Mouse (Mus musculus) stomach, embryonic 15.5 days (tissue): ENCODE measurements around the gene Wdr25. TPM values are rescaled to one million over a fixed set of nuclear protein-coding genes. Genes with fewer than 3 reads are reported as not detected.
A peak's percentile ranks its signal among the peaks of the same experiment; 100 is the strongest.

ENCODE experiments used
- ATAC-seq: fragments of 200-750 bp; cut with Nextera tagmentation; 2 replicates; pipeline ENCODE4 v1.8.0; 2017; ENCODE audit warnings: low read depth, moderate number of reproducible peaks, moderate TSS enrichment; ENCODE audit not compliant: insufficient read depth, low FRiP score
- H3K27ac ChIP-seq: fragments of 300-500 bp; sonication (generic); 2 replicates; pipeline ENCODE4 v1.5.1; 2015; ENCODE audit warnings: mild to moderate bottlenecking, inconsistent platforms
- H3K27me3 ChIP-seq: fragments of 300-500 bp; sonication (generic); replicated peaks from 2 replicates; pipeline ENCODE4 v1.6.1; 2015; ENCODE audit warnings: inconsistent platforms
- H3K36me3 ChIP-seq: fragments of 300-500 bp; sonication (generic); 2 replicates; pipeline ENCODE4 v1.6.1; 2015; ENCODE audit warnings: inconsistent platforms
- H3K4me1 ChIP-seq: fragments of 300-500 bp; sonication (generic); 2 replicates; pipeline ENCODE4 v1.6.1; 2015; ENCODE audit warnings: inconsistent platforms
- H3K4me2 ChIP-seq: fragments of 300-500 bp; sonication (generic); 2 replicates; pipeline ENCODE4 v1.6.1; 2015; ENCODE audit warnings: mild to moderate bottlenecking, inconsistent platforms
- H3K4me3 ChIP-seq: fragments of 300-500 bp; sonication (generic); replicated peaks from 2 replicates; pipeline ENCODE4 v1.5.1; 2015; ENCODE audit warnings: inconsistent platforms
- H3K9ac ChIP-seq: fragments of 300-500 bp; sonication (generic); 2 replicates; pipeline ENCODE4 v1.6.1; 2015; ENCODE audit warnings: inconsistent platforms
- H3K9me3 ChIP-seq: fragments of 300-500 bp; sonication (generic); 2 replicates; pipeline ENCODE4 v1.6.1; 2016; ENCODE audit warnings: inconsistent platforms
- WGBS: fragments of 180-500 bp; shearing (Covaris S2); methylation state at CpG from one replicate; pipeline ENCODE4 v1.1.7; 2015; 5-methylcytosine and 5-hydroxymethylcytosine counted together
- polyA plus RNA-seq: library from polyadenylated mRNA; unstranded; fragments of >200 nt; fragmentation: Nextera tagmentation; extraction: Ambion mirVana; gene quantifications from 2 replicates; pipeline ENCODE4 v1.2.1, GENCODE M21; 2015

The Wdr25 gene
- polyA plus RNA-seq, 1 experiment from 2014 or later, result 8.3 TPM

DNA sequence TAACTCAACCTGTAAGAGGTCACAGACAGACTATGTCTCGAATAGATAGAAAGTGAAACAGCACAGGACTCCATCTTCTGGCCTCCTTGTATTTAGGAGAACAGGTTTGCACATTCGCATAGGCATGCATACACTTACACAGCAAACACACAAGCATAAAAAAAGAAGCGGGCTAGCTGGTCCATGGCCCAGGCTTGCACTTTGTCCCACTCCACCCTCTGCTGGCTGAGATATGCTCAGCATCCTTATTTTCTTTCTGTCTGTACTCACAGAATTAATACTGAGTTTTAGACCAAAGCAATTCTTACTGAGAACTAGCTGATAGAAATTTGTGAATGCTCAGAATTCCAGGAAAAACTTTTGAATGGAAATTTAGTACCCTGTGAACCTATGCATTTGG lies 2.6 kb downstream of the Wdr25 start:
- Histone ChIP-seq H3K4me3 (no peak overlapping the region), H3K9me3 (no peaks in the 10 kb centered on the region), H3K9ac (no peak overlapping the region), H3K27me3 (no peaks in the 10 kb centered on the region), H3K4me2 (no peak overlapping the region), H3K27ac (no peak overlapping the region), H3K36me3 (no peaks in the 10 kb centered on the region), H3K4me1 (peaks cover 21% of the 10 kb centered on the region)
- ATAC-seq, result no peak
- 65% methylated on average over 3 of the region's 3 CpGs for WGBS

DNA sequence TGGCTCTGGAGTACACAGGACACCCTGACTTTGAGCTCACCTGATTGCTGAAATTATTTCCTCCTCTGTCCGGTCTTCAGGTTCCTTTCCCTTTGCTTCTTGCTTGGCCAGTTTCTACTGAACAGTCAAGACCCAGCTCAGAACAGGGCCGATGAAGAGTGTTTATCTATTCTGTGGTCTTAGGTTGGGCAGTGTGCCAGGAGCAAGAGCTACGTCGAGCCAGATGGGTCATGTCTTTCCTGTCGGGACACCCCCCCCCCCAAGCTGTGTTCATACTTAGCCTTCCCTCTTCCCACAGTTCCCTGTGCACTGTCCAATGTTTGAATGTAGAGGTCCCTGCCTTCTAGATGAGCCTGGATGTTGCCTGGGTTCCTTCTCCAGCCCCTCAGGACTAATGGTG lies 7.9 kb downstream of the Wdr25 start:
- H3K9ac ChIP-seq, result no peak overlapping the region
- no peaks in the 10 kb centered on the region for H3K9me3 ChIP-seq
- H3K36me3 ChIP-seq, result no peaks in the 10 kb centered on the region
- peaks cover 19% of the 10 kb centered on the region for H3K4me1 ChIP-seq
- H3K27ac ChIP-seq, result peak overlapping the region; percentile 72
- peak; percentile 41; the same call in 1 of the 2 replicates for ATAC-seq
- WGBS, result 28% methylated on average over 5 of the region's 5 CpGs
- no peak overlapping the region for H3K4me2 ChIP-seq
- H3K27me3 ChIP-seq, result no peaks in the 10 kb centered on the region
- no peak overlapping the region for H3K4me3 ChIP-seq

DNA sequence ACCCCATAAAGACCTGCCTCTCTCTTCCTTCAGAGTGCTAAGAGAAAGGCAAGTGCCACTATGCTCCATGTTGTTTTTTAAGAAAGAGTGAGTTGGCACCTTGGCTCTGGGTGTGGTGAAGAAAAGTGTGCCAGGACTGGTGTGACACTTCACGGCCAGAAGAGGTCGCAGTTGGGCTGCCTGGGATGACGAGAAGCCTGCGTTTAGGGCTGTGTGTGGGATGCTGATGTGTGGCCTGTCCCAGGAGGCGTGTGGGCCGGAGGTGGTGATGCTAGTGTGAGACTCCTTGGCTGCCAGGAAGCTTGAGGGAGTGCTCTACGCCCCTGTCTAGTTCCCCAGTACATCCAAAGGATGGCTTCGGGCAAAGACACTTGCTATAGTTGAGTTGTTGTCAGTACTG lies 9.5 kb downstream of the Wdr25 start:
- H3K9ac ChIP-seq, result no peak overlapping the region
- 0 out of 2 replicates have a peak, but pooled peaks have one; percentile 30 for ATAC-seq

DNA sequence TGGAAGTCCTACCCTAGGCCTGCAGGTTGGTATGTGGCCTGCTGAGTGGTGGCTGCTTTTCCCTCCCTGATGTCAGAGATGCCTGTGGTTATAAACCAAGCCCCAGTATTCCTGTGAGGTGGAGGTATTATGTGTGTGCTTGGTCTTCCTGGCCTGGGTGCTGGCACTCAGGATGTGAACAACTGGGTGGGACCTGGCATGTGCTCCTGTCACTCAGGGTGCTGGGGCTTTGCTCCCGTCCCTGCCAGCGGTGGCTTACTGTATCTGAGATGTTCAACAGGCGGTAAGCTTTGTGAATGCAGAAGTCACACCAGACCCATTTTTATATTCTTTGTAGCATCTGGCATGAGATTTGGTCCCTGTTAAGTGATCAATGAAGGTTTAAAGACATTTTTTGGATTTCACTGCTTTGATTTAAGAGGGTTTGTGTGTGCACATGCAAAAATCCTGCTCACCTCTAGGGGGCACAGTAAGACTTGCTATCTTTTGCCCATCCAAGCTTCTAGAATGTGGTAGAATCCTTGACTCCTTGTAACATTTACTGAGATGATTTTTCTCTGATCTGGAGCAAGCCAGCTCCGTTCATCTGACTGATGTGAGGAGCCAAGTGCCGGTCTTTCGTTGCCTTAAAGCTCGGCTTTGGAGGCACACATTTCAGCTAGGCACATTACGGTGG lies 10.3 kb downstream of the Wdr25 start:
- H3K36me3 ChIP-seq, result no peaks in the 10 kb centered on the region
- 57% methylated on average over 8 of the region's 8 CpGs for WGBS
- no peak overlapping the region for H3K4me3 ChIP-seq
- H3K27me3 ChIP-seq, result no peaks in the 10 kb centered on the region
- no peak overlapping the region for H3K9ac ChIP-seq
- H3K4me1 ChIP-seq, result peaks cover 30% of the 10 kb centered on the region
- H3K9me3 ChIP-seq, result no peaks in the 10 kb centered on the region
- H3K27ac ChIP-seq, result peak overlapping the region; percentile 63
- no peak for ATAC-seq
- H3K4me2 ChIP-seq, result no peak overlapping the region

More for the DNA sequence above, 9.5 kb downstream of the Wdr25 start:
- H3K9me3 ChIP-seq, result no peaks in the 10 kb centered on the region
- peaks cover 29% of the 10 kb centered on the region for H3K4me1 ChIP-seq
- no peak overlapping the region for H3K4me2 ChIP-seq
- 22% methylated on average over 8 of the region's 8 CpGs for WGBS
- no peaks in the 10 kb centered on the region for H3K36me3 ChIP-seq
- H3K27ac ChIP-seq, result no peak overlapping the region
- no peak overlapping the region for H3K4me3 ChIP-seq
- H3K27me3 ChIP-seq, result no peaks in the 10 kb centered on the region

DNA sequence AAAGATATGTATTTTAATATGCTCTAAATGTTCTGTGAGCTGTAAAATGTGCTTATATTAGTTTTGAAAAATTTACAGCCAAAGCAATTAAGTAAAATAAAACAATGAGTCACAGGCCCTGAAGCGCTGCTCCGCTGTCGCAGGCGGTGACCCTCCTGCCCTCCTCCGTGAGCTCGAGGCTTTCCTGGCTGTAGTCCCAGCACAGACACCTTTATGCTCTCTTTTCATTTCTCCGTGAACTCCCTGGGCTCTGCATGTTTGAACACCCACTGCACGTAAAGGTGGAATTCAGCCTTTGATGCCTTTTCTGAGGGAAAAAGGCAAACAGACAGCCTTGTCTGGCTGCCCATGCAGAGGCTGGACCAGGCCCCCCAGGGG lies 10.8 kb downstream of the Wdr25 start:
- Histone ChIP-seq H3K36me3 (no peaks in the 10 kb centered on the region), H3K4me1 (peaks cover 30% of the 10 kb centered on the region), H3K9me3 (no peaks in the 10 kb centered on the region), H3K27me3 (no peaks in the 10 kb centered on the region), H3K4me3 (no peak overlapping the region), H3K4me2 (no peak overlapping the region), H3K9ac (no peak overlapping the region), H3K27ac (peak overlapping the region; percentile 63)
- ATAC-seq, result no peak
- 35% methylated on average over 8 of the region's 8 CpGs for WGBS

DNA sequence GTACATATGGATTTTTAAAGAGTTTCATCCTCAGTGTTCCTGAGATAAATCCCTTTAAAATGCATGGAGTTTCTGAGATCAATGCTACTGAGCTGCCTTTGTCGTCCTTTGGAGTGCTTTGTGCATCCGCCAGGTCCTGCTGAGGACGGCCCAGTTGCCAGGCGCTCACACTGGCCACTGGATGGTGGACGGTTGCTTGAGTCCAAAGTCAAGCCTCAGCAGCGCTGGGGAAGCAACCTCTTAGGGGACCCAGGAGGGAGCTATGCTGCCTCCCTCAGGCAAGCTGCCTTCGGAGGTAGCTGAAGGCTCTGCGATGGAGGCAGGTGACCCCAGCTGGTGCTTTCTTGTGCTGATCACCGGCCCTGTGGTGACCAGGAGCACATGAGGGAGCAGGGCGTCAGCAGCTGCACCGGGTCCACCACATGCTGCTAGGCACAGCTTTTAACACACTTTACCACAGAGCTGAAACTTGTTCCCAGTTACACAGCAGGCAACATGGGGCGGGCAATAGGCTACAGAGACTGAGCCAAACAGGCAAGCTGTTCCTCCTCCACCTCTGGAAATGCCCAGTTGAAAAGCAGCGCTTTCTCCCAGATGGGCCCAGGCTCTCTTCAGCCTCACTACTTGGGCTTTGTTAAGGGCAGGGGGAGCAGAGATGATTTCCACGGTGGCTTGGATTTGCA lies 12.3 kb downstream of the Wdr25 start:
- H3K4me2 ChIP-seq, result no peak overlapping the region
- H3K9ac ChIP-seq, result no peak overlapping the region
- no peak overlapping the region for H3K27ac ChIP-seq
- H3K27me3 ChIP-seq, result no peaks in the 10 kb centered on the region
- 67% methylated on average over 14 of the region's 14 CpGs for WGBS
- H3K4me3 ChIP-seq, result no peak overlapping the region
- peaks cover 35% of the 10 kb centered on the region for H3K4me1 ChIP-seq
- no peaks in the 10 kb centered on the region for H3K9me3 ChIP-seq
- no peak for ATAC-seq
- no peaks in the 10 kb centered on the region for H3K36me3 ChIP-seq

DNA sequence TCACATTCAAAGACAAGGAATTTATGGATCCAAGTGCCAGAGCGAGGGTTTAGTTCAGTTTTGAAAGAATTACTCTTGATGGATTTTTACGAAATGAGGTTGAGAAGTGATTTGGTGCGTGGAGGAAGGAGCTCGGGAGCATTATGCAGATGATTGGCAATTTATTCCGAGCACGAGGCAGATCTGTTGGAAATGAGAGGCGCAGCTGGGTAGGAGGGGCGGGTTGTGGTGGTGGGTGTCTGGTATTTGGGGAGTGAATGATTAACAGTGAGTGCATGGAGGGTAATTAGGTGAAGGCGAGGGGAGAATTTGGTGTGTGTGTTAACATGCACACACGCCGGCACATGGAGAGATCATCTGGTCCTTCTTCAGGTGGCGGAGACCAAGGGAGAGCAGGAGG lies 13.0 kb downstream of the Wdr25 start:
- Histone ChIP-seq H3K27me3 (no peaks in the 10 kb centered on the region), H3K4me1 (peaks cover 35% of the 10 kb centered on the region), H3K4me2 (no peak overlapping the region), H3K9me3 (no peaks in the 10 kb centered on the region), H3K4me3 (no peak overlapping the region), H3K27ac (peak overlapping the region; percentile 79), H3K36me3 (no peaks in the 10 kb centered on the region), H3K9ac (no peak overlapping the region)
- ATAC-seq, result no peak
- whole genome bisulfite sequencing, result 71% methylated on average over 12 of the region's 12 CpGs

DNA sequence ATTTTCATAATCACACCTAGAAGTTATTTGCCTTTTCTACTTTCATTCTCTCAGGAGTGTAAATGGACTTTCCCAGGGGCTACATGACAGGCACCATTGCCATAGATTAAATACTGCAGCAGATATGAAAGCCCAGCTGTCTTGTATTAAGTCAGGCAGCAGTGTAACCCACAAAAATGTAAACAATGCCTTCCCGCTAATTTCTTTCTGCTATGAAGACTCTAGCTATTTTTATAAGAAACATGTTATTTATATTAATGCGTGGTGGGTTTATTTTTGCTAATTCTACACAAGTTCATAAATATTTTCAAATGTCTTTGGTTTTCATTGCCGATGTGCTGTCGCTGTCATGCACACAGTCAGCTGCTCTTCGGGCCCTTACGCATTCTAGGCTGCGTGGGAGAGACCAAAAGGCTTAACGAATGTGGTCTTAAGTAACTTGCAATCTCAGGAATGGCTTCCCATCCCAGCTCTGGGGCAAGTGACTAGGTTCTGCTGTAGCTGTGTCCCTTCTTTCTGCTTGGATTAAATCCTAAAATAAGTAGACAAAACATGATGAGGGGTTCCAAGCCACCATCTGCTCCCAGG lies 16.5 kb downstream of the Wdr25 start:
- WGBS, result 51% methylated on average over 8 of the region's 8 CpGs
- ATAC-seq, result no peak
- no peak overlapping the region for H3K9ac ChIP-seq
- no peaks in the 10 kb centered on the region for H3K36me3 ChIP-seq
- peaks cover 26% of the 10 kb centered on the region; the same call in 1 of the 2 replicates for H3K4me1 ChIP-seq
- H3K9me3 ChIP-seq, result no peaks in the 10 kb centered on the region
- no peak overlapping the region for H3K4me2 ChIP-seq
- H3K27me3 ChIP-seq, result no peaks in the 10 kb centered on the region
- no peak overlapping the region for H3K4me3 ChIP-seq
- peak overlapping the region; percentile 74 for H3K27ac ChIP-seq

DNA sequence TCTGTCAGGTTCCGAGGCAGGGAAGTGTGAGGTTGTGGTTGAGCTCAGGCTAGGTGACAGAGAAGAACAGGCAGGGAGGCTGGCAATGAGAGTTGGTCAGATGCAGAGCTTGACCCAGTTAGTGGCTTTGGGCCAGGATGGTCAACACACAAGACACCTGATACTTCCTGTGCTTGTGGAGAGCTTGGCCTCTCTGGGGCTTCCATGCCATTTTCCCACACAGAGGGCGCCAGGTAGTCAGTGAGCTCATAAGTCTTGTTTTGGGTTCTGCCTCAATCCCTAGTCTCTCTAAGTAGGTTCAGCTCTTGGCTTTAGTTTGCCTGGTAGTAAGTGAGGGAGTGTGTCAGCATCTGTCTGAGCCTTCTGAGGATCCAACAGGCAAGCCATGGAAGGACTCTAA lies 19.0 kb downstream of the Wdr25 start:
- WGBS, result 85% methylated on average over 2 of the region's 2 CpGs
- no peaks in the 10 kb centered on the region for H3K9me3 ChIP-seq
- H3K4me1 ChIP-seq, result peaks cover 19% of the 10 kb centered on the region; the same call in 1 of the 2 replicates
- no peak for ATAC-seq
- H3K9ac ChIP-seq, result no peak overlapping the region
- no peak overlapping the region for H3K4me3 ChIP-seq
- H3K36me3 ChIP-seq, result no peaks in the 10 kb centered on the region
- no peaks in the 10 kb centered on the region for H3K27me3 ChIP-seq
- H3K4me2 ChIP-seq, result no peak overlapping the region
- no peak overlapping the region for H3K27ac ChIP-seq

DNA sequence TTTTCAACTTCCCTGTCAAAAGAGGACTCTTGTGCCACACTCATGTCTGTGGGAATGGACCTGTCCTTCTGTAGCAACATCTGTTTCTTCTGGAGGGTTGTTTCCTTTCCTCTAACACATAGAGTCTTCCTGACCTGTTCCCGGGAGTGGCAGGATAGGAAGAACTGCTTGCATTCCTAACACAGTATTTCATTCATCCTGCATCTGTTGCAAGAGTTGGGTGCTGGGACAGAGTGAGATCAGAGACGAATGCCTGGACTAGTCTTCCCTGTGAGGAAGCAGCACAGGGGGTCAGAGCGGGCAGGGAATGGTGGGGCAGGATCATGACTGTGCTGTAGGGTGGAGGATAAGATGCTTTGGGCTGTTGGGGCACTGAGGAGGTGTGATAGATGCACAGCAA lies 20.8 kb downstream of the Wdr25 start:
- peaks cover 15% of the 10 kb centered on the region; the same call in 1 of the 2 replicates for H3K4me1 ChIP-seq
- ATAC-seq, result no peak
- H3K4me2 ChIP-seq, result no peak overlapping the region
- peak overlapping the region; percentile 22; the same call in 1 of the 2 replicates for H3K27ac ChIP-seq
- H3K36me3 ChIP-seq, result no peaks in the 10 kb centered on the region
- no peak overlapping the region for H3K4me3 ChIP-seq
- H3K27me3 ChIP-seq, result no peaks in the 10 kb centered on the region
- WGBS, result 66% methylated on average over 3 of the region's 3 CpGs
- no peaks in the 10 kb centered on the region for H3K9me3 ChIP-seq
- H3K9ac ChIP-seq, result no peak overlapping the region

DNA sequence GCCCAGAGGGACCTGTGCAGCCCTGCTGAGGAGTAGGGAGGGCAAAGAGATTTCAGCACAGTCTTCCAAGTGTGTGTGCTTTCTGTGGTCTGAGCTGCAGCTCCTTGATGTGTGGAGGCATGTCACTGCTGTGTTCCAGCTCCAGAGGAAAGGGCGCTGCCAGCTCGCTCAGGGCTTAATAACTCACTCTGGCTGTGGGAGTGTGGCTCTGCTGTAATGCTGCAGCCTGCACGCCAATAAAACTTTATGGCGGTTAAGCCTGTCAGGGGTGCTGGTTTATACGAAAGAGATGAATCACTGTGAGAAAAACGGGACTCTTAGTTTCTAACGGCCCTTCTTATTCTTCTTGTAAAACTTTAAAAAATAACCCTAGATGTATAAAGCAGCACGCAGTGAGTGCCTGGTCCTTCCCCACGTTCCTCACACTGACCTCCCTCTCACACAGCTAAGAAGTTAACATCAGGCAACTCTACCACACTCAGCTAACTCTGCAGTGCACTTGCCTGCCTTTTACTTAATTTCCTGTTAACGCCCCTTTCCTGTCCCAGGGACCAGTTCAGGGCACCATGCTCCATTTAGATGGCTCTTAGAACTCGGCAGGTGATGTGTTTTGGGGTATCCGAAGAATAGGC lies 21.4 kb downstream of the Wdr25 start:
- peak overlapping the region; percentile 22; the same call in 1 of the 2 replicates for H3K27ac ChIP-seq
- no peaks in the 10 kb centered on the region for H3K27me3 ChIP-seq
- ATAC-seq, result no peak
- H3K9ac ChIP-seq, result no peak overlapping the region
- peaks cover 15% of the 10 kb centered on the region; the same call in 1 of the 2 replicates for H3K4me1 ChIP-seq
- H3K36me3 ChIP-seq, result no peaks in the 10 kb centered on the region
- no peaks in the 10 kb centered on the region for H3K9me3 ChIP-seq
- H3K4me3 ChIP-seq, result no peak overlapping the region
- H3K4me2 ChIP-seq, result no peak overlapping the region
- WGBS, result 48% methylated on average over 12 of the region's 12 CpGs

DNA sequence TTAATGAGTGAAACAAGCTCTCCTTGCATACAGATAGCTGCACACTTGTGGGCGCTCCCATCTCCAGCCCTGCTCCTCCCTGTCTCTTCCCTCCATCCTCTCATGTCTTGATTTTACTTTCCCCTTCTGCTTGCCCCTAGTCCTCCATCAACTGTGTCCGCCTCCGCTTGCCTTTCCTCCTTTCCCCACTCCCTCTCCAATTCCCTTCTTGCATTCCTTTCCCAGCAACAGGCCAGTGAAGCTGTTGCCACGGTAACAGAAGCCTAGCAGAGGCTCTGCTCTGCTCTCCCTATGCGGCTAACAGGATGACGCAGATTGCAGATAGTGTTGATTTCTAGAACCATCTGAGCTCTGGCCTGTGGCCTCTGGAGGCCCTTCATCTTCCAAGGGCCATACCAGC lies 22.5 kb downstream of the Wdr25 start:
- H3K4me3 ChIP-seq, result no peak overlapping the region
- WGBS, result 23% methylated on average over 6 of the region's 6 CpGs
- no peak overlapping the region for H3K4me2 ChIP-seq
- H3K9me3 ChIP-seq, result no peaks in the 10 kb centered on the region
- H3K27me3 ChIP-seq, result no peaks in the 10 kb centered on the region
- H3K36me3 ChIP-seq, result no peaks in the 10 kb centered on the region
- no peak overlapping the region for H3K9ac ChIP-seq
- ATAC-seq, result peak; percentile 49; the same call in 1 of the 2 replicates
- H3K4me1 ChIP-seq, result 0 out of 2 replicates have a peak, but pooled peaks cover 11% of the 10 kb centered on the region
- no peak overlapping the region for H3K27ac ChIP-seq
